Mouse (Mus musculus): ENCODE measurements at regions not wholly inside any gene's neighbourhood (a gene's known extent, or its start where the extent isn't known, plus 50 kb on each side); places are given as distances from the start of the nearest gene placed in this dataset.

DNA sequence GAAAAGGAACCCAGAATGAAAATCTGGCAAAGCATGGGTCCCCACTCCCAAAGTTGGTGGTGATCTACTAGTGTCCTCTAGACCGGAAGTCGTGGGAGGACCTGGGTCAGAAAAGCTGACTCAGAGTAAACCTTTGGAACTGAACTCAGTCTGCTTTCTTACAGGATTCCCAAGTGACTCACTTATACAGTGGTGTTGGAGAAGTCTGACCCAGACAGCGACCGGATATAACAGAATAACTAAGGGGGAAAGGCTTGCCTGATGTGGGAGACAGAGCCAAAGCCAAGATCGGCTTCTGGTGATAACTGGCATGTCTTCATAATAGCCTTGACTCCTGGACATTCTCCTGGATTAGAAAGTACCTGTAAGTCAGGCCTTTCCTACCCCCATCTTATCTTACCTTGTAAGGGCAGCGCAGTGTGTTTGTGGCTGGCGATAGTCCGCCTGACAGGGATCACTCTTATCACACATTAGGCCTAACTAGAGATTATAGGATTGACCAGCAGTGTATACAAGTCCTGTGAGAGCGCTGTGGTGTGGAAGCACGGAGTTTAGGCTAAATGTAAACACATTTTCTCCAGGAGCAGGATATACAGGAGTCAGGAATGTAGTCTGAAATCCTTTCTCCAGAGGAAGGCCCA, 150.4 kb downstream of the Gm19410 start:
- no peaks in the 10 kb centered on the region for H3K4me1 ChIP-seq
- H3K27me3 ChIP-seq = no peaks in the 10 kb centered on the region
- no peak overlapping the region for H3K4me2 ChIP-seq
- 89% methylated on average over 10 of the region's 10 CpGs for WGBS
- no peak overlapping the region for H3K9ac ChIP-seq
- ATAC-seq (ENCODE audit: low FRiP score) = no peak
- H3K4me3 ChIP-seq (replicated peaks) = no peak overlapping the region
- no peaks in the 10 kb centered on the region for H3K36me3 ChIP-seq (replicated peaks)
- no peaks in the 10 kb centered on the region for H3K9me3 ChIP-seq
- no peak overlapping the region for H3K27ac ChIP-seq

- no peak overlapping the region for H3K4me2 ChIP-seq
- no peak overlapping the region for H3K9ac ChIP-seq
- no peaks in the 10 kb centered on the region for H3K27me3 ChIP-seq
- no peaks in the 10 kb centered on the region for H3K36me3 ChIP-seq (replicated peaks)
- no peak for ATAC-seq (ENCODE audit: low FRiP score)
- H3K4me1 ChIP-seq = no peaks in the 10 kb centered on the region
- H3K4me3 ChIP-seq (replicated peaks) = no peak overlapping the region
- 67% methylated on average over 3 of the region's 3 CpGs for WGBS
- H3K9me3 ChIP-seq = no peaks in the 10 kb centered on the region
- no peak overlapping the region for H3K27ac ChIP-seq
Observed at GRCm38 (mm10) chr8:35917573-35917972, 152.0 kb downstream of the Gm19410 start.

- Histone ChIP-seq H3K27me3 (no peaks in the 10 kb centered on the region), H3K4me3 (replicated peaks) (no peak overlapping the region), H3K4me2 (no peak overlapping the region), H3K9me3 (no peaks in the 10 kb centered on the region), H3K36me3 (replicated peaks) (no peaks in the 10 kb centered on the region), H3K4me1 (no peaks in the 10 kb centered on the region), H3K27ac (no peak overlapping the region), H3K9ac (no peak overlapping the region)
- WGBS = 89% methylated on average over 6 of the region's 6 CpGs
- ATAC-seq (ENCODE audit: low FRiP score) = no peak
Observed at GRCm38 (mm10) chr8:35919451-35919850, 153.9 kb downstream of the Gm19410 start.

GRCm38 (mm10) chr8:35919859-35920675, 154.5 kb downstream of the Gm19410 start:
- WGBS = 64% methylated on average over 8 of the region's 8 CpGs
- no peaks in the 10 kb centered on the region for H3K9me3 ChIP-seq
- no peak overlapping the region for H3K4me2 ChIP-seq
- ATAC-seq (ENCODE audit: low FRiP score) = no peak
- no peak overlapping the region for H3K27ac ChIP-seq
- H3K27me3 ChIP-seq = no peaks in the 10 kb centered on the region
- no peak overlapping the region for H3K4me3 ChIP-seq (replicated peaks)
- H3K9ac ChIP-seq = no peak overlapping the region
- no peaks in the 10 kb centered on the region for H3K36me3 ChIP-seq (replicated peaks)
- no peaks in the 10 kb centered on the region for H3K4me1 ChIP-seq

DNA sequence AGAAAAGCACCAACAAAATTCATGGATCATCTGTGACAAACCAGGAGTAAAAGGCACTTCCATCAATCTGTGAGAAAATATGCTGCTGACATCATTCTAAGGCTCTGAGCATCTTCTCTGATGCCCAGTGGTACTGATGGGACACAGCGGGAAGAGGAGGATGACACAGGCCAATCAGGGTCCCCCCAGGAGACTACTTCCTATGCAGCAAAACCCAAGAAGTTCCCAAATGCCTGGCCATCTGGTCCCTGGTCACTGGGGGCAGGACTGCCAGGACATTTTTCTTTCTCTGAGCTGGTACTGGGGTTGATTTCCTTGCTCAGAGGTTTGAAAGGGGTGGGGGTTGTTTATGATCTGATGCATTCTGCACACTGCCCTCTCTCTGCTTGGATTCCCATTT, 158.4 kb downstream of the Gm19410 start:
- 79% methylated on average over 1 of the region's 1 CpGs for WGBS
- Histone ChIP-seq H3K4me2 (no peak overlapping the region), H3K4me3 (replicated peaks) (no peak overlapping the region), H3K36me3 (replicated peaks) (no peaks in the 10 kb centered on the region), H3K27me3 (no peaks in the 10 kb centered on the region), H3K27ac (no peak overlapping the region), H3K4me1 (no peaks in the 10 kb centered on the region; the same call in 1 of the 2 replicates), H3K9ac (no peak overlapping the region), H3K9me3 (no peaks in the 10 kb centered on the region)
- ATAC-seq (ENCODE audit: low FRiP score) = no peak

DNA sequence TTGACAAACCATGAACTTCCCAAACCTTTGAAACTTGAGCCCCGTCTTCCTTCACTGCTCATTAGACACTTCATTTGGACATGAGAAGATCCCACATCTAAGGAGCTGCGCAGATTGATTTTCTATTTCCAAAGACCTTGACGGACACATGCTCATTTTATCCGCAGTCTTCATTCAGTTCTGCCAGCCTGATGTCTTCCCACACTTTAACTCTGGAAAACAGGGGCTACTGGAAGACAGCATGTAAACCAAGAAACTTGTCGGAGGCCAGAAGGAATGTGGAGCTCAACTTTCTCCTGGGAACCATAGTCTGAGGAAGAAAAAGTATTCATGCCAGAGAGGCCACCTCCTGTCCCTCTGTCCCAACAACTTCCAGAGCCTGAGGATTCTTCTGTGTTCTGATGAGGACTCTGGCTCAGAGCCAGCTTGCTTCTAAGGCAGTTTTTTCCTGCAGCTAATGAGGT, 161.8 kb downstream of the Gm19410 start:
- no peak overlapping the region for H3K27ac ChIP-seq
- WGBS = 84% methylated on average over 5 of the region's 5 CpGs
- no peak for ATAC-seq (ENCODE audit: low FRiP score)
- no peak overlapping the region for H3K4me2 ChIP-seq
- H3K4me1 ChIP-seq = no peaks in the 10 kb centered on the region; the same call in 1 of the 2 replicates
- no peak overlapping the region for H3K9ac ChIP-seq
- H3K36me3 ChIP-seq (replicated peaks) = no peaks in the 10 kb centered on the region
- H3K27me3 ChIP-seq = no peaks in the 10 kb centered on the region
- no peak overlapping the region for H3K4me3 ChIP-seq (replicated peaks)
- no peaks in the 10 kb centered on the region for H3K9me3 ChIP-seq

GRCm38 (mm10) chr8:35930291-35930690, 164.7 kb downstream of the Gm19410 start:
- ATAC-seq (ENCODE audit: low FRiP score) = no peak
- no peaks in the 10 kb centered on the region for H3K9me3 ChIP-seq
- WGBS = 53% methylated on average over 4 of the region's 4 CpGs
- no peak overlapping the region for H3K4me2 ChIP-seq
- H3K27me3 ChIP-seq = no peaks in the 10 kb centered on the region
- no peak overlapping the region for H3K9ac ChIP-seq
- H3K36me3 ChIP-seq (replicated peaks) = no peaks in the 10 kb centered on the region
- no peak overlapping the region for H3K27ac ChIP-seq
- H3K4me1 ChIP-seq = peaks cover 21% of the 10 kb centered on the region
- H3K4me3 ChIP-seq (replicated peaks) = no peak overlapping the region

DNA sequence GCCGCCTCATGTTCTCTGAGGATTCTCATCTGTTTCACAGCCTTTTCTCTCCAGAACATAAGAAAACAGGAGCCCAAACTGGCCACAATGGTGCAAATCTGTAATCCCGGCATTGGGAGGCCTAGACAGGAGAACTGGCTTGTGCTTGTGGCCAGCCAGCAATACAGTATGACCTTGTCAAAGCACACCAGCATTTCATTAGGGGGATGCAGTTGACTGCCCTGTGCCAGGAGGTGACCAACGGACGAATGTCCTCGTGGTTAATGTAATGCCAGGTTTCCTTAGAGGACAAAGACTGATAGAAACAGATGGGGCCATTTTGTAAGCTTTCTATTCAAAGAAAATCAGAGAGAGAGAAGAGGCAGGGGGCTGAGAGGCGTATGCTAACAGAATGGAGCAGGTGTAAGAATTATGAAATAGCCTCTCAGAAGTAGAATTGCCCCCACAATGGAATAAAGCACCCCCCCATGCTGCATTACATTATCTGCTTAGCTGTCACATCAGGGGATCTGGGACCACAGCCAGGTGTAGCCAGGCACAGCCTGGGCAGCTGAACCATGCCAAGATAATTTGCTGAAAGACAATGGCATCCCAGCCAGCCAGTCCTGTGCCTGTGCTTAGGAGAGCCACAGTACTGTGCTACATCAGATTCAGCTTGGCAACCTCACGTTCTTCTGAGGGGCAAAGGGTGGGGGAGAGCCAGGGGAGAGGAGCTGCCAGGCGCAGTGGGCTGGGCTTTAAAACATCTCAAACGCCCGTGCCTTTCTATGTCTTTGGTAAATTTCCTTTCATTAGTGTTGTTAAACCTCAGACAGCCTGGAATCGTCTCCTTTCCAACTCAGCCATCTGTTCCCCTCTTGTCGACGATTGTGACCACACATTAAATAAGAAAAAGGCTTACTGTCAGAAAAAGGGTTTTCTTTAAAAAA, 167.9 kb downstream of the Gm19410 start:
- peak overlapping the region; percentile 23 for H3K4me2 ChIP-seq
- H3K27ac ChIP-seq = peak overlapping the region; percentile 92
- H3K27me3 ChIP-seq = no peaks in the 10 kb centered on the region
- peaks cover 21% of the 10 kb centered on the region for H3K4me1 ChIP-seq
- WGBS = 26% methylated on average over 13 of the region's 13 CpGs
- H3K4me3 ChIP-seq (replicated peaks) = no peak overlapping the region
- H3K9me3 ChIP-seq = no peaks in the 10 kb centered on the region
- peak; percentile 96 for ATAC-seq (ENCODE audit: low FRiP score)
- no peaks in the 10 kb centered on the region for H3K36me3 ChIP-seq (replicated peaks)
- H3K9ac ChIP-seq = peak overlapping the region; percentile 33; the same call in 1 of the 2 replicates

GRCm38 (mm10) chr8:35934115-35934607, 168.6 kb downstream of the Gm19410 start:
- peak overlapping the region; percentile 92 for H3K27ac ChIP-seq
- whole genome bisulfite sequencing = 54% methylated on average over 7 of the region's 7 CpGs
- peak overlapping the region; percentile 23 for H3K4me2 ChIP-seq
- peak; percentile 31 for ATAC-seq (ENCODE audit: low FRiP score)
- H3K27me3 ChIP-seq = no peaks in the 10 kb centered on the region
- H3K36me3 ChIP-seq (replicated peaks) = no peaks in the 10 kb centered on the region
- no peaks in the 10 kb centered on the region for H3K9me3 ChIP-seq
- H3K4me1 ChIP-seq = peaks cover 21% of the 10 kb centered on the region
- H3K4me3 ChIP-seq (replicated peaks) = no peak overlapping the region
- no peak overlapping the region for H3K9ac ChIP-seq

GRCm38 (mm10) chr8:35935034-35935433, 169.4 kb downstream of the Gm19410 start:
- no peak overlapping the region for H3K27ac ChIP-seq
- ATAC-seq (ENCODE audit: low FRiP score) = no peak
- H3K9me3 ChIP-seq = no peaks in the 10 kb centered on the region
- 97% methylated on average over 1 of the region's 1 CpGs for WGBS
- peaks cover 21% of the 10 kb centered on the region for H3K4me1 ChIP-seq
- H3K36me3 ChIP-seq (replicated peaks) = no peaks in the 10 kb centered on the region
- H3K27me3 ChIP-seq = no peaks in the 10 kb centered on the region
- no peak overlapping the region for H3K9ac ChIP-seq
- H3K4me3 ChIP-seq (replicated peaks) = no peak overlapping the region
- no peak overlapping the region for H3K4me2 ChIP-seq

DNA sequence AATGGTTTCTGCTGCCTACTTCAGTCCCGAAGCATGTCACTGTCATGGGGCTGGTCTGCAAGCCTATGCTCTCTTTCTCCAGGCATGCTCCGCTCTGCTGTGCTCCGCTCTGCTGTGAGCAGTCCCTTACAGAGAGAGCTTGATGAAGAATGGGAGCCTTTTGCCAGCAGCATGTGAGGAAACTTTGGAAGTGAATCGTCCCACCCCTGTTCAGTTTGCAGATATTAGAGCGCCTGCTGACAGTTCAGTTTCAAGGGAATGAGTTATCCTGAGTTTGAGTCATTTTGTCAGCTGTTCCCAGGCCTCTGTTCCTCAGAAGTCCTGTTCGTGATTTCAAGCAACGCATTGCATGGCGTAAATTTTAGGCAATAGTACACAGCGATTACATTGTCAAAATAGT, 173.6 kb downstream of the Gm19410 start:
- no peak overlapping the region for H3K4me2 ChIP-seq
- H3K4me3 ChIP-seq (replicated peaks) = no peak overlapping the region
- no peak overlapping the region for H3K27ac ChIP-seq
- H3K36me3 ChIP-seq (replicated peaks) = no peaks in the 10 kb centered on the region
- H3K4me1 ChIP-seq = peaks cover 4% of the 10 kb centered on the region
- 95% methylated on average over 9 of the region's 9 CpGs for WGBS
- no peak overlapping the region for H3K9ac ChIP-seq
- no peak for ATAC-seq (ENCODE audit: low FRiP score)
- H3K9me3 ChIP-seq = no peaks in the 10 kb centered on the region
- no peaks in the 10 kb centered on the region for H3K27me3 ChIP-seq

DNA sequence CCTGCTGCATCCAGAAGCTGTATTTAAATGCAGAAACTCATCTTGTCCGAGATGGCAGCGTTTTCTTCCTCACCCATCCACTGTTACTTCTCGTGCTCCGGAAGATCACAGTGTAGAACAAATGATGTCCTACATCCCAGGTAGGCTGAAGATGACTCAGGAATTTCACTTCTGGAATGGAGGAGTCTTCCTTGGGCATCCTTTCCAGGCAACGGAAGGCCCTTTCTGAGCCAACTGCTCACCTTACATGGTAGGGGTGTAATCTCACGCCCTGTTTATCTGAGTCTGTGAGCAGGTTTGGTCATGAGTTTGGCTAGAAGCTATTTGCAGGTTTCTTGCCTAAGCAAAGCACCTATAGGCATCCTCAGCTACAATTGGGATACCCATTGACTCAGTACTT, 176.9 kb downstream of the Gm19410 start:
- no peak overlapping the region for H3K4me3 ChIP-seq (replicated peaks)
- no peak overlapping the region for H3K4me2 ChIP-seq
- no peak overlapping the region for H3K9ac ChIP-seq
- H3K27ac ChIP-seq = no peak overlapping the region
- 92% methylated on average over 6 of the region's 6 CpGs for WGBS
- ATAC-seq (ENCODE audit: low FRiP score) = no peak
- H3K27me3 ChIP-seq = no peaks in the 10 kb centered on the region
- no peaks in the 10 kb centered on the region for H3K36me3 ChIP-seq (replicated peaks)
- no peaks in the 10 kb centered on the region for H3K9me3 ChIP-seq
- H3K4me1 ChIP-seq = no peaks in the 10 kb centered on the region
